Mouse (Mus musculus): ENCODE results near the gene Fam174b. TPM values are rescaled to one million over a fixed set of nuclear protein-coding genes. Genes with fewer than 3 reads are reported as not detected.

Gene Fam174b
- total RNA-seq, 2 experiments from 2014 or later, result 29.9 to 30.2 TPM

DNA sequence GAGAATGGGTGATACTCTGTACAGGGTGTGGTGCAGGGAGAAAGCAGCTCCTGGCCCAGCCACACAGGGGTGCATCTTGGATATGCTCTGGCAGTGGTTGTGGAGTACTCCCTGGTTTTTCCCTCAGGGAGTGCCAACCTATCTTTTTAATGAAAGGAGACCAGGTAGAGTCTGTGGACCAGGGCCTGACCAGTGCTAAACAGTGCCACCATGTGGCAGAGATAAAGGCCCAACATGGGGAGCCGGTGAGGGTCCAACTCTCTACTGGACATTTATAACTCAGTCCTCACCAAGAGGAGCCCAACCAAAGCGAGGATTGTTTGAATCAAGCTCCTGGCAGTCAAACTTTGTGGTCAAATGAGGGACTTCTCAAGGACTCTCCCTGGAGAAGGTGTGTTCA lies 69.2 kb downstream of the Fam174b start:
- H3K4me3 ChIP-seq, result no peak overlapping the region
- TF ChIP-seq CTCF (conservative IDR thresholded peaks at IDR 0.05), result peak; percentile 76
- DNase-seq (ENCODE audit: low spot score in 2 of 2), result no peak
- no peak overlapping the region for H3K27ac ChIP-seq

GRCm38 (mm10) chr7:73811439-73811838 lies 71.3 kb downstream of the Fam174b start:
- no peak for TF ChIP-seq CTCF (conservative IDR thresholded peaks at IDR 0.05)
- H3K4me3 ChIP-seq, result no peak overlapping the region
- DNase-seq (ENCODE audit: low spot score in 2 of 2), result no peak

DNA sequence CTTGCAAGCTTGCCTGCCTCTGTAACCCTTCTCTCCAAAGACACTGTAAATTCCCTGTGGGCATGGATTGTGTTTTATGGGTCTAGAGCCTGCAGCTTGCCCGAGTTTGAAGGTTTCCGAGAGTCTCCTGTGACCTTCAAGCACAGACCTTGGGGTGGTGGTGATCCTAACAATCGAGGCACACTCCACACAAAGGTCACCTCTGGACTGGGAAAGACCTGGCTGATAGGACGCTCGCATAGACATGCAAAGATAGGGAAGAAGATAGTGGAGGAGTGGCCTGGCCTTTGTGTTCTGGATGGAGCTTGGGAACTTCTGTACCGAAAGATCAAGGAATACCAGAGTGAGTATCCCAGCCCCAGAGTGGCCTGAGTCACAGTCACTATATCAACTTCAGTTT lies 72.1 kb downstream of the Fam174b start:
- no peak overlapping the region for H3K27ac ChIP-seq
- no peak for DNase-seq (ENCODE audit: low spot score in 2 of 2)
- no peak for TF ChIP-seq CTCF (conservative IDR thresholded peaks at IDR 0.05)
- no peak overlapping the region for H3K4me3 ChIP-seq

More at GRCm38 (mm10) chr7:73811439-73811838, 71.3 kb downstream of the Fam174b start:
- H3K27ac ChIP-seq, result no peak overlapping the region

DNA sequence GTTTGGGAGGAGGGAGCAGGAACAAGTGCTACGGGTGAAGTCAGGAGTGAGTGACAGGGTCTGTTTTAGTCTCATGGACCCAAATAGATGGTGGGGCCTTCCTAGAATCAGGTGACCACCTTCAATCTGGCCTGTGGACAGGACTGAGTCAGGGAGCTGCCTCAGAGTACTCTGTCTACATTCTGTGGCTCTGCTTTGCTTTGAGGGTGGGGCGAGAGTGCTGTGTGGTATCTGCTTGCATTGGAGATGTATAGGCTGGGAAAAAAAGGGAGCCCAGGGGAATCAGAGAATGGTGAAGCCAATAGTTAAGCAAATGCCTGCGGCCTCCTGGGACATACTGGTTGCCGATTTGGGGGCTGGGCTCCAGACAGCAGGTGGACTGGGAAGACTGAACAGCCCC lies 73.8 kb downstream of the Fam174b start:
- no peak for DNase-seq (ENCODE audit: low spot score in 2 of 2)
- Histone ChIP-seq H3K27ac (no peak overlapping the region), H3K4me3 (no peak overlapping the region)
- no peak for TF ChIP-seq CTCF (conservative IDR thresholded peaks at IDR 0.05)

DNA sequence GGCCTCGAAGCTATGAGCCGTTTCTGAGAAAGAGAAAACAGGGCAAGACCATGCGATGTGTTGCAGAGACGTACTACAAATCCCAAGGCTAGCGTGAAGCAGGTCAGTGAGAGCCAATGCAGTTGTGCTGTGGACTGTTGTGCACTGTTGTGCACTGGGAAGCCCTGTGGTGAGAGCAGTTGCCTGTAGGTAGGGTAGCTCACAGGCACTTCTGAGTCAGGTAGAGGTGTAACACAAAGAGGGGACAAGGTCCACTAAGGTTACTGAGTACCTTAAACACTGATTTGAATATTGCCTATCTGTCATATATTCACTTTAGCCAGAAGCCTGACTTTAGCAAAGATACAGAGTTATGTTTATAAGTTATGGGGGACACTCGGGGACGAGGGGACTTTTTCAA lies 74.4 kb downstream of the Fam174b start:
- no peak overlapping the region for H3K27ac ChIP-seq

DNA sequence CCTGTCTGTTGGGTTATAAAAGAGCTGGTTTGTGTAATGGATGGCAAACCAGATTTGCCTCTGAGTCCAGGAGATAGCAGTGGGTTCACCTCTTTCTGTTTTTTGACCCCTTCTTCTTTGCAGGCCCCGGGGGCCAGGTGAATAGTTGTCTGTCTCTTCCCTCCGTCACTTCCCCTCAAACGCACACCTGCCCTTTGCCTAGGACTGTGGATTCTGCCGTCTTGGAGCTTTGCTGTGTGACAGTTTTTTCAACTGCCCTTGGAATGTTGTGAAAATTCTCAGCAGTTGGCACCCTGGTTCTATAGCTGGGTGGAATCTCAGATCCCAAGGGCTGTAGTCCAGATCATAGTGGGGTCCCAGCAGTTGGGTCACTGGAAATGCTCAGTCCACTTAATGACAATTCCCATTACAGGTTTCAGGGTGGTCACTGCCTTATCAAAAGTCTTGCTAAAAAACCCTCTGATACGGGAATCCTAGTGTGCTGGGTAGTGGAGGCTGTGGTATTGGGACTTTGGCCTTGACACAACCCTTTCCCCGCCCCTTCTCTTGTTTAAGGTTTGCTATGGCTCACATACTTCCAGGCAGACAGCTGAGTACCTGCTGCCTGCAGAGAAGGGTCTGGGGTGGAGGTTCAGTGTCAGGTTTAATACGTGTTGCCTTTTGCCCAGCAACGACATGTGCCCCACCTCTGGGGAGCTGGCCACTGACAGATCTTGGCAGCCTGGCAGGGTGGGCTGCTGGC lies 76.3 kb downstream of the Fam174b start:
- Histone ChIP-seq H3K4me3 (no peak overlapping the region), H3K27ac (no peak overlapping the region)
- no peak for TF ChIP-seq CTCF (conservative IDR thresholded peaks at IDR 0.05)
- no peak for DNase-seq (ENCODE audit: low spot score in 2 of 2)

More for the DNA sequence above, 74.4 kb downstream of the Fam174b start:
- TF ChIP-seq CTCF (conservative IDR thresholded peaks at IDR 0.05), result no peak
- no peak for DNase-seq (ENCODE audit: low spot score in 2 of 2)
- H3K4me3 ChIP-seq, result no peak overlapping the region

DNA sequence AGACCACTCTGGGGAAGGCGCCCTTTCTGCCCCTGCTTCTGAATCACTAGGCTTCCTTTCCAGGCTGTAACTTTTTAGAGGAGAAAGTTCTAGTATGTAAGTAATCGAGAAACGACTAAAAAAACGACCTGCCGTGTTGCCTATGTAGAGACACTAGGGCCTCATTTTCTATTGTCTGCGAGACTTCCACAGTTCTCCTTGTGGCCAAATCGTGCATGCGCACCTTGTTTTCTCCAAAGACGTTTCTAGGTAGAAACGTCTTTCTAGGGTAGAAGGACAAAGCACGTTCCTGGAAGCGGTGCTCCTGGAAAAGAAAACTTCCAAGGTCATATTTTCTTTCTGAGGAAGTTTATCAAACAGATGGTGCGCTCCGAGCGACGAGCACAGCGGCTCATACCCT lies 79.3 kb downstream of the Fam174b start:
- TF ChIP-seq CTCF (conservative IDR thresholded peaks at IDR 0.05), result peak; percentile 44
- Histone ChIP-seq H3K27ac (no peak overlapping the region), H3K4me3 (no peak overlapping the region)
- DNase-seq (ENCODE audit: low spot score in 2 of 2), result no peak

Small RNA genes lying within 50 kb of the gene (microRNA-seq; reads per million reads assigned to microRNA genes)
- 0 reads per million in 2 experiments for gene Mir7234

Other genes with a start within 250 kb of the Fam174b start
- 10 to 100 TPM; 57.1 to 58.3 TPM for gene Chd2, start 198.5 kb upstream of the Fam174b start, total RNA-seq (2021)